ENCODE assay signal across 8 mouse cellular contexts in the genomic region with DNA sequence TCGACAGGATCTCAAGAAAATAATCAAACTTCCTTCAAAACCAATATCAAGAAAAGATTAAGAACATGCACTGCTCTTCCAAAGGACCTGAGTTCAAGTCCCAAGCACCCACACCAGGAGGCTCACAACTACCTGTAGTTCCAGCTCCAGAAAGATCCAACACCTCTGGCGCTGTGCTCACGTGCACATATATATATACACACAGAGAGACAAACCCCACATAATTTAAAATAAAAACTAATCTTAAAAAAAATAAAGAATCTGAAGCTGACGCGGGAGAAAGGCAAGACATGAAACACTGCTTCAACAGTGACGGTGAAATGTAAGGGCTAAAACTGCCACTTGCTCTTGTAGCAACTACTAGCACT. TPM values are rescaled to one million over a fixed set of nuclear protein-coding genes. Genes with fewer than 3 reads are reported as not detected.
DNase-seq lines count a peak whose midpoint lies in the region; ATAC-seq lines count a peak whose summit lies in the region.

No protein-coding gene starts in this region.

- peaks cover 4% of the 10 kb centered on the region for H3K27me3 ChIP-seq in megakaryocyte, embryonic 14.5 days (replicated peaks)
- no peaks in the 10 kb centered on the region for H3K27me3 ChIP-seq in embryonic facial prominence, embryonic 15.5 days
- H3K27me3 ChIP-seq in intestine, embryonic 16.5 days (replicated peaks; ENCODE audit: control insufficient read depth, insufficient read depth, low read length), result no peaks in the 10 kb centered on the region
- H3K27me3 ChIP-seq in neural tube, embryonic 14.5 days (ENCODE audit: control insufficient read depth, insufficient read depth, low read length), result no peaks in the 10 kb centered on the region

- 13% methylated on average over 6 of the region's 6 CpGs for WGBS in embryonic facial prominence, embryonic 15.5 days
- WGBS in intestine, embryonic 16.5 days, result 14% methylated on average over 6 of the region's 6 CpGs
- 9% methylated on average over 6 of the region's 6 CpGs for WGBS in neural tube, embryonic 14.5 days

- H3K4me2 ChIP-seq in embryonic facial prominence, embryonic 15.5 days (replicated peaks), result peak overlapping the region; percentile 72
- peak overlapping the region; percentile 76 for H3K4me2 ChIP-seq in intestine, embryonic 16.5 days (ENCODE audit: low read depth, low read length)
- H3K4me2 ChIP-seq in neural tube, embryonic 14.5 days (ENCODE audit: low read depth, low read length), result peak overlapping the region; percentile 81

- H3K9ac ChIP-seq in embryonic facial prominence, embryonic 15.5 days, result peak overlapping the region; percentile 74
- H3K9ac ChIP-seq in intestine, embryonic 16.5 days (ENCODE audit: low read depth, low read length), result peak overlapping the region; percentile 77
- H3K9ac ChIP-seq in neural tube, embryonic 14.5 days (replicated peaks; ENCODE audit: low read depth, low read length), result peak overlapping the region; percentile 59; the same call in 1 of the 2 replicates

- DNase-seq in left cerebral cortex, adult 8-10 months (ENCODE audit: low spot score in 2 of 2), result no peak
- no peak for DNase-seq in left cerebral cortex, postnatal 10 days (ENCODE audit: extremely low spot score in 1 of 2, low spot score in 2 of 2)
- no peak for DNase-seq in layer of hippocampus, adult 11-12 months (ENCODE audit: low spot score)

- peaks cover 18% of the 10 kb centered on the region for H3K36me3 ChIP-seq in megakaryocyte, embryonic 14.5 days (replicated peaks; ENCODE audit: low read length)
- H3K36me3 ChIP-seq in embryonic facial prominence, embryonic 15.5 days, result peaks cover 7% of the 10 kb centered on the region
- peaks cover 7% of the 10 kb centered on the region for H3K36me3 ChIP-seq in intestine, embryonic 16.5 days (ENCODE audit: control insufficient read depth, insufficient read depth, low read length)
- 0 out of 2 replicates have a peak, but pooled peaks cover 3% of the 10 kb centered on the region for H3K36me3 ChIP-seq in neural tube, embryonic 14.5 days (ENCODE audit: control insufficient read depth, insufficient read depth, low read length)

- H3K4me3 ChIP-seq in megakaryocyte, embryonic 14.5 days (replicated peaks), result peak overlapping the region; percentile 98
- H3K4me3 ChIP-seq in embryonic facial prominence, embryonic 15.5 days (replicated peaks), result peak overlapping the region; percentile 69
- H3K4me3 ChIP-seq in intestine, embryonic 16.5 days (ENCODE audit: low read length), result peak overlapping the region; percentile 82
- peak overlapping the region; percentile 69 for H3K4me3 ChIP-seq in neural tube, embryonic 14.5 days (ENCODE audit: low read depth, low read length)

- H3K27ac ChIP-seq in embryonic facial prominence, embryonic 15.5 days (replicated peaks), result peak overlapping the region; percentile 85
- H3K27ac ChIP-seq in intestine, embryonic 16.5 days (ENCODE audit: low read length), result peak overlapping the region; percentile 96
- peak overlapping the region; percentile 85; the same call in 1 of the 2 replicates for H3K27ac ChIP-seq in neural tube, embryonic 14.5 days (ENCODE audit: low read depth, low read length)

- peaks cover 19% of the 10 kb centered on the region for H3K4me1 ChIP-seq in megakaryocyte, embryonic 14.5 days
- peaks cover 10% of the 10 kb centered on the region; the same call in 1 of the 2 replicates for H3K4me1 ChIP-seq in embryonic facial prominence, embryonic 15.5 days
- peaks cover 8% of the 10 kb centered on the region; the same call in 1 of the 2 replicates for H3K4me1 ChIP-seq in intestine, embryonic 16.5 days (ENCODE audit: control insufficient read depth, insufficient read depth, low read length)
- H3K4me1 ChIP-seq in neural tube, embryonic 14.5 days (ENCODE audit: control insufficient read depth, insufficient read depth, low read length), result peaks cover 14% of the 10 kb centered on the region

- intact Hi-C loops in left cerebral cortex, postnatal 10 days (cut with DNase I), result loop anchor here (5.0 kb wide), 1 partner anchor 122 kb away; no protein-coding TSS in a partner anchor

- H3K9me3 ChIP-seq in megakaryocyte, embryonic 14.5 days, result no peaks in the 10 kb centered on the region
- H3K9me3 ChIP-seq in embryonic facial prominence, embryonic 15.5 days (replicated peaks), result no peaks in the 10 kb centered on the region
- H3K9me3 ChIP-seq in intestine, embryonic 16.5 days (ENCODE audit: control insufficient read depth, low read length), result no peaks in the 10 kb centered on the region
- H3K9me3 ChIP-seq in neural tube, embryonic 14.5 days (ENCODE audit: control insufficient read depth, low read length), result no peaks in the 10 kb centered on the region

- ATAC-seq in megakaryocyte, adult 5-6 weeks (ENCODE audit: poor library complexity, severe bottlenecking), result no peak
- ATAC-seq in embryonic facial prominence, embryonic 15.5 days (ENCODE audit: insufficient number of reproducible peaks, low FRiP score, low TSS enrichment, low read depth), result no peak
- peak; percentile 19; the same call in 1 of the 2 replicates for ATAC-seq in intestine, embryonic 16.5 days
- peak; percentile 6; the same call in 1 of the 2 replicates for ATAC-seq in neural tube, embryonic 14.5 days (ENCODE audit: low read depth)

RNA-seq across cellular contexts. Expression of gene Mettl14, which starts 0.8 kb away (rescaled TPM):
- 4.4 TPM in 1 of 2 replicates, not detected in the other for polyA plus RNA-seq in megakaryocyte, embryonic 14.5 days (2012; ENCODE audit: insufficient read depth, low replicate concordance)
- 13.0 and 17.3 TPM in 2 replicates for total RNA-seq in megakaryocyte, adult 5-6 weeks (2015)
- 14.7 and 20.0 TPM in 2 replicates for total RNA-seq in megakaryocyte, adult 5-6 weeks (2017)
- polyA plus RNA-seq in embryonic facial prominence, embryonic 15.5 days (2015; fragmentation: Nextera tagmentation; extraction: Ambion mirVana), result 22.5 and 23.5 TPM in 2 replicates
- 23.2 and 24.9 TPM in 2 replicates for polyA plus RNA-seq in intestine, embryonic 16.5 days (2015; fragmentation: Nextera tagmentation; extraction: Ambion mirVana)
- 16.6 and 19.8 TPM in 2 replicates for polyA plus RNA-seq in neural tube, embryonic 14.5 days (2014; fragmentation: Nextera tagmentation; extraction: Ambion mirVana)
- 10 to 100 TPM; 12.6 to 17.4 (median 13.3) TPM for total RNA-seq in left cerebral cortex, adult 8-10 months (2022)
- total RNA-seq in left cerebral cortex, postnatal 10 days (2021), result 10 to 100 TPM; 12.3 to 12.5 TPM

Comparison
In these comparisons a context has a peak if more than half of its experiments do, and no peak if none do; other contexts are left out.
1. ATAC-seq: peak in intestine, embryonic 16.5 days (single experiment) and neural tube, embryonic 14.5 days (single experiment); none in megakaryocyte, adult 5-6 weeks (single experiment) and embryonic facial prominence, embryonic 15.5 days (single experiment).
2. Peak in every context shown above with its lines, with median percentiles within 50 percentile points of each other: H3K4me3 ChIP-seq, H3K27ac ChIP-seq, H3K4me2 ChIP-seq and H3K9ac ChIP-seq.